7 mouse cellular contexts compared by ENCODE assay signal in genomic region chr4:31938416-31939106, GRCm38 (mm10). TPM values are rescaled to one million over a fixed set of nuclear protein-coding genes. Genes with fewer than 3 reads are reported as not detected.
DNase-seq lines count a peak whose midpoint lies in the region; ATAC-seq and TF ChIP-seq lines count a peak whose summit lies in the region.

No protein-coding gene starts in this region.

- peak overlapping the region; percentile 44 for H3K4me2 ChIP-seq in kidney, embryonic 15.5 days
- H3K4me2 ChIP-seq in kidney, embryonic 14.5 days (replicated peaks; ENCODE audit: low read depth, low read length), result no peak overlapping the region
- H3K4me2 ChIP-seq in CH12.LX (ENCODE audit: insufficient read depth, low read depth, poor library complexity, severe bottlenecking), result no peak overlapping the region
- 0 out of 2 replicates have a peak overlapping the region, but pooled peaks have one; percentile 17 for H3K4me2 ChIP-seq in hindbrain, embryonic 16.5 days (ENCODE audit: low read length)

- peak; percentile 61; the same call in 1 of the 2 replicates for ATAC-seq in kidney, embryonic 15.5 days (replicated peaks; ENCODE audit: low FRiP score)
- ATAC-seq in kidney, embryonic 14.5 days (ENCODE audit: low FRiP score, low TSS enrichment), result no peak
- peak; percentile 61; the same call in 1 of the 2 replicates for ATAC-seq in hindbrain, embryonic 16.5 days

- TF ChIP-seq POLR2A in CH12.LX (IDR thresholded peaks at IDR 0.05; ENCODE audit: low read depth, low read length), result no peak

- 0 out of 2 replicates have a peak, but pooled peaks cover 2% of the 10 kb centered on the region for H3K27me3 ChIP-seq in kidney, embryonic 15.5 days
- no peaks in the 10 kb centered on the region for H3K27me3 ChIP-seq in kidney, embryonic 14.5 days (ENCODE audit: control insufficient read depth, insufficient read depth, low read length)
- no peaks in the 10 kb centered on the region for H3K27me3 ChIP-seq in CH12.LX (replicated peaks)
- H3K27me3 ChIP-seq in hindbrain, embryonic 16.5 days (replicated peaks; ENCODE audit: control insufficient read depth, insufficient read depth, low read length), result 0 out of 2 replicates have a peak, but pooled peaks cover 2% of the 10 kb centered on the region

- no peaks in the 10 kb centered on the region for H3K9me3 ChIP-seq in kidney, embryonic 15.5 days (replicated peaks)
- no peaks in the 10 kb centered on the region for H3K9me3 ChIP-seq in kidney, embryonic 14.5 days (ENCODE audit: control insufficient read depth, low read length)
- H3K9me3 ChIP-seq in CH12.LX (replicated peaks; ENCODE audit: low read length), result no peaks in the 10 kb centered on the region
- H3K9me3 ChIP-seq in hindbrain, embryonic 16.5 days (ENCODE audit: control insufficient read depth, low read length), result no peaks in the 10 kb centered on the region

- H3K79me2 ChIP-seq in CH12.LX (replicated peaks; ENCODE audit: control insufficient read depth, extremely low read depth, insufficient read depth, poor library complexity, severe bottlenecking), result no peaks in the 10 kb centered on the region

- peaks cover 18% of the 10 kb centered on the region for H3K4me1 ChIP-seq in kidney, embryonic 15.5 days
- H3K4me1 ChIP-seq in kidney, embryonic 14.5 days (ENCODE audit: control insufficient read depth, insufficient read depth, low read length), result peaks cover 11% of the 10 kb centered on the region; the same call in 1 of the 2 replicates
- H3K4me1 ChIP-seq in CH12.LX (ENCODE audit: control insufficient read depth in 1 of 2, insufficient read depth in 2 of 2), result peaks cover 0 to 27% of the 10 kb centered on the region in 2 experiments; a peak in 3 of 4 replicates
- H3K4me1 ChIP-seq in hindbrain, embryonic 16.5 days (ENCODE audit: control insufficient read depth, insufficient read depth, low read depth, low read length), result peaks cover 12% of the 10 kb centered on the region

- no peaks in the 10 kb centered on the region for H3K36me3 ChIP-seq in kidney, embryonic 15.5 days
- H3K36me3 ChIP-seq in kidney, embryonic 14.5 days (ENCODE audit: control insufficient read depth, insufficient read depth, low read length), result no peaks in the 10 kb centered on the region
- no peaks in the 10 kb centered on the region for H3K36me3 ChIP-seq in CH12.LX (replicated peaks in 1 of 2; ENCODE audit: control insufficient read depth in 1 of 2, insufficient read depth in 1 of 2, low read length in 1 of 2)
- no peaks in the 10 kb centered on the region for H3K36me3 ChIP-seq in hindbrain, embryonic 16.5 days (ENCODE audit: control insufficient read depth, insufficient read depth, low read length)

- H3K27ac ChIP-seq in kidney, embryonic 15.5 days, result no peak overlapping the region
- no peak overlapping the region for H3K27ac ChIP-seq in kidney, embryonic 14.5 days (ENCODE audit: low read depth, low read length)
- no peak overlapping the region for H3K27ac ChIP-seq in CH12.LX (ENCODE audit: insufficient read depth, low read depth)
- no peak overlapping the region for H3K27ac ChIP-seq in hindbrain, embryonic 16.5 days (ENCODE audit: low read depth, low read length)

- peak; percentile 19 to 75; a peak in 2 of 4 replicates for TF ChIP-seq CTCF in CH12.LX (conservative IDR thresholded peaks at IDR 0.05 in 1 of 2, IDR thresholded peaks at IDR 0.05 in 1 of 2; ENCODE audit: low read depth in 2 of 2, low read length in 2 of 2)

- in situ Hi-C loops in CH12.LX (cut with MboI; ENCODE audit: low pct_ligation_motif_present, low pct_unique_long_range_greater_than_20kb, low sequenced_read_pairs), result no loop called here

- H3K4me3 ChIP-seq in kidney, embryonic 15.5 days (replicated peaks), result no peak overlapping the region
- H3K4me3 ChIP-seq in kidney, embryonic 14.5 days (ENCODE audit: low read length), result no peak overlapping the region
- no peak overlapping the region for H3K4me3 ChIP-seq in CH12.LX (replicated peaks in 1 of 3; ENCODE audit: low read depth in 2 of 3, low read length in 2 of 3, poor library complexity in 1 of 3)
- H3K4me3 ChIP-seq in hindbrain, embryonic 16.5 days (ENCODE audit: low read length), result no peak overlapping the region

- peak; percentile 74 for DNase-seq in CH12.LX (ENCODE audit: extremely low read depth)
- DNase-seq in brain, embryonic 18.5 days (ENCODE audit: low read depth, low spot score), result peak; percentile 71
- DNase-seq in naive thymus-derived CD4-positive, alpha-beta T cell, adult 2 months (ENCODE audit: low read depth), result peak; percentile 39
- no peak for DNase-seq in MN1 (ENCODE audit: low spot score)

- dilution Hi-C loops in CH12.LX (cut with MboI; ENCODE audit: extremely low pct_ligation_motif_present, extremely low pct_unique_long_range_greater_than_20kb, low sequenced_read_pairs), result no loop called here

- TF ChIP-seq RAD21 in CH12.LX (IDR thresholded peaks at IDR 0.05; ENCODE audit: low read depth, low read length), result peak; percentile 88

- TF ChIP-seq EP300 in CH12.LX (IDR thresholded peaks at IDR 0.05; ENCODE audit: low read length), result no peak

- H3K9ac ChIP-seq in kidney, embryonic 15.5 days, result no peak overlapping the region
- H3K9ac ChIP-seq in kidney, embryonic 14.5 days (ENCODE audit: low read depth, low read length), result no peak overlapping the region
- no peak overlapping the region for H3K9ac ChIP-seq in CH12.LX (ENCODE audit: insufficient read depth, low read depth)
- H3K9ac ChIP-seq in hindbrain, embryonic 16.5 days (ENCODE audit: low read depth, low read length), result no peak overlapping the region

- WGBS in kidney, embryonic 15.5 days, result 28% methylated on average over 9 of the region's 9 CpGs
- WGBS in kidney, embryonic 14.5 days, result 24% methylated on average over 9 of the region's 9 CpGs
- WGBS in hindbrain, embryonic 16.5 days, result 32% methylated on average over 9 of the region's 9 CpGs

TF ChIP-seq in CH12.LX, 34 proteins besides CTCF, POLR2A, EP300 and RAD21:
- TF ChIP-seq TCF12 (IDR thresholded peaks at IDR 0.05; ENCODE audit: low read depth, low read length) (no peak), CHD2 (IDR thresholded peaks at IDR 0.05; ENCODE audit: low read length) (peak; percentile 32; the same call in 1 of the 2 replicates), SMC3 (IDR thresholded peaks at IDR 0.05; ENCODE audit: low read depth, low read length) (peak; percentile 56)

RNA-seq across cellular contexts. Expression of gene Map3k7, which starts 25.3 kb away (rescaled TPM):
- polyA plus RNA-seq in kidney, embryonic 15.5 days (2015; fragmentation: Nextera tagmentation; extraction: Ambion mirVana), result 32.7 and 35.4 TPM in 2 replicates
- polyA plus RNA-seq in kidney, embryonic 14.5 days (2014; fragmentation: Nextera tagmentation; extraction: Ambion mirVana), result 19.8 and 49.5 TPM in 2 replicates
- total RNA-seq in CH12.LX (2012; rRNA removed), result 41.7 and 49.1 TPM in 2 replicates
- 43.9 and 47.7 TPM in 2 replicates for total RNA-seq in CH12.LX (2014; rRNA removed)
- 63.0 and 63.7 TPM in 2 replicates for polyA plus RNA-seq in CH12.LX (2012; ENCODE audit: insufficient read length, low read depth)
- 14.4 and 24.8 TPM in 2 replicates for polyA plus RNA-seq in hindbrain, embryonic 16.5 days (2015; fragmentation: Nextera tagmentation; extraction: Ambion mirVana)

Comparison
In these comparisons a context has a peak if more than half of its experiments do, and no peak if none do; other contexts are left out.
1. H3K4me2 ChIP-seq: peak in kidney, embryonic 15.5 days (single experiment) and hindbrain, embryonic 16.5 days (single experiment); none in kidney, embryonic 14.5 days (single experiment) and CH12.LX (single experiment).